Mouse (Mus musculus): ENCODE results near the gene Rab11fip3. TPM values are rescaled to one million over a fixed set of nuclear protein-coding genes. Genes with fewer than 3 reads are reported as not detected.

Gene Rab11fip3
- total and polyA plus RNA-seq, 2 experiments from 2014 or later = 15.4 to 30.0 TPM

DNA sequence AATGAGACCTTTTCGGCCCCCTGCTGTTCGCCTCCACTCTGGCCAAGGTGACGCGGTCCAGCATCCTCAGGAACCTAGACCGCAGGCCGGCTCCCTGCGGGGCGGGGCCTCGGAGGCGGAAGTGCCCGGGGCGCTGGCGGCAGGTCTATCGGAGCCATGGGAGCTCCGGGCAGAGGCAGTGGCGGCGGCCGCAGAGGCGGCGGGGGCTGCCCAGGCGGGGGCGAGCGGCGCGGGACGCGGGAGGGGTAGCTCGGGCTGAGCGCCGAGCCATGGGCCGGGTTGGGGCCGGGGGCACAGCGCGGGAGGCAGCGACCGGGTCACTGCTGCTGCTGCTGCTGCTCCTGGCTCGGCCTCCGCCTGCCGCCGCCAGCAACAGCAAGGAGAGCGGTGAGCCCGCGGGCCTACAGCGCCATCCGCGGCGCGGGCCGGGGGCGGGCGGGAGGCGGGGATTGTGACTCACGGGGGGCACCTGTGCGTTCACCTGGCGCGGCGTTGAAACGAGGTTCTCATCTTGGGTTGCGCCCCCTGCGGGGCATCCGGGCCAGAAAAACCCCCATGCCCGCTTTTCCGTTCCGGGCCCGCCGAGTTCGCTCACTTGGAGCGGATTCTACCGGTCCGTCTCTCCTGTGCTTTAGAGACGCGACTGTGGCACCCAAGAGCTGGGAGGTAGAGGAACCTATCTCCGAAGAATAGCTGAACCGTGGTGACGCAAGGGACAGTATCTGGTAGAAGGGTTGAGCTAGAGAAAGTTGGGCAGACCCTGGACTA, 44.0 kb upstream of the Rab11fip3 start, which contains the start of gene Tmem8:
Gene Tmem8, plus strand, starts transcription at position 119 of the 768 bp plus-strand sequence.
- Histone ChIP-seq H3K9me3 (ENCODE audit: low read length) (no peaks in the 10 kb centered on the region), H3K27ac (ENCODE audit: low read depth, low read length) (no peak within 1 kb of the TSS), H3K4me1 (ENCODE audit: insufficient read depth) (peaks cover 6% of the 10 kb centered on the region; the same call in 1 of the 2 replicates), H3K4me3 (ENCODE audit: low read depth, low read length) (peak within 1 kb of the TSS; percentile 67), H3K36me3 (ENCODE audit: insufficient read depth) (no peaks in the 10 kb centered on the region), H3K4me2 (ENCODE audit: low read depth) (peak within 1 kb of the TSS; percentile 94), H3K27me3 (ENCODE audit: insufficient read depth, low read length) (peaks cover 14% of the 10 kb centered on the region), H3K9ac (peak within 1 kb of the TSS; percentile 79)
- ATAC-seq (peak; percentile 72), DNase-seq (peak; percentile 77)
- WGBS = 1% methylated on average over 74 of the region's 75 CpGs
- TF ChIP-seq CTCF (IDR thresholded peaks at IDR 0.05; ENCODE audit: low read depth) = peak; percentile 48

DNA sequence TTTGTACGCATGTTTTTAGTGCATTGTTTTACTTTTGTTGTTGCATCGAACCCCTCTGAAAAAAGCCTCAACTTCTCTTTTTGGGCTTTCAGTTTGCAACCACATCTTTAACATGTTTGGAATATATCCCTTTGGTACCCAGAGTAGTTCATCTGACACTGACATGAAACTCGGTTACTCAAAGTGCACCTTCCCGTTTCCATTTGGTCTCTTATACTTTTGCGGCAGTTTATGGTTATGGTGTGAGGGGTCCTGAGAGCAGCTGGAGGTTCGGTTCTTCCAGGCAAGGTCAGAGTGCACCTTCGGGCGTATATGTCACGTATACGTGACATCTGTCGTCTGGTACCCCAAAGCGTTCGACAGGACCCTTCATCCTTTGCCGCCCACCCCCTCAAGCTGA, 43.4 kb upstream of the Rab11fip3 start:
- H3K27me3 ChIP-seq (ENCODE audit: insufficient read depth, low read length) = peaks cover 14% of the 10 kb centered on the region
- no peak for TF ChIP-seq CTCF (IDR thresholded peaks at IDR 0.05; ENCODE audit: low read depth)
- no peak for DNase-seq
- no peak for ATAC-seq
- peak overlapping the region; percentile 67 for H3K4me3 ChIP-seq (ENCODE audit: low read depth, low read length)
- H3K27ac ChIP-seq (ENCODE audit: low read depth, low read length) = no peak overlapping the region
- H3K36me3 ChIP-seq (ENCODE audit: insufficient read depth) = no peaks in the 10 kb centered on the region
- H3K4me1 ChIP-seq (ENCODE audit: insufficient read depth) = peaks cover 6% of the 10 kb centered on the region; the same call in 1 of the 2 replicates
- H3K4me2 ChIP-seq (ENCODE audit: low read depth) = peak overlapping the region; percentile 94
- H3K9me3 ChIP-seq (ENCODE audit: low read length) = no peaks in the 10 kb centered on the region
- WGBS = 14% methylated on average over 14 of the region's 14 CpGs
- peak overlapping the region; percentile 79 for H3K9ac ChIP-seq

DNA sequence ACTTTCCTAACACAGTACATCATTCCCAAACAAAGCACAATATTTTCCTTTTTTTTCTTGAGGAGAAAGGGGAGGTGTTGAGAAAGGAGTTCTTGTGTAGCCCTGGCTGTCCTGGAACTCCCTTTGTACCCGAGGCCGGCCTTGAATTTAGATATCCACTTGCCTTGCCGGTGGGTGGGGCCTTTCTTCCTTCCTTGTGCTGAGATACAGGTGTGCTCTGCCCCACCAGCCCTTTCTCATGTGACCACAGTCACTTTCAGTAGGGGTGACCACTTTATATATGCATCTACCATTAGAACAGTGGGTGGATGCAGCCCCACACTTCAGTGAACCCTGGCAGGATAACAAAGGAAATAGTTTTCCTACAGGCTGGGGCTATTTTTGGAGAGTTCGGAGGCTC, 42.4 kb upstream of the Rab11fip3 start:
- peaks cover 6% of the 10 kb centered on the region; the same call in 1 of the 2 replicates for H3K4me1 ChIP-seq (ENCODE audit: insufficient read depth)
- TF ChIP-seq CTCF (IDR thresholded peaks at IDR 0.05; ENCODE audit: low read depth) = no peak
- H3K4me2 ChIP-seq (ENCODE audit: low read depth) = no peak overlapping the region
- no peaks in the 10 kb centered on the region for H3K36me3 ChIP-seq (ENCODE audit: insufficient read depth)
- H3K27me3 ChIP-seq (ENCODE audit: insufficient read depth, low read length) = peaks cover 10% of the 10 kb centered on the region
- ATAC-seq (no peak), DNase-seq (no peak)
- no peak overlapping the region for H3K4me3 ChIP-seq (ENCODE audit: low read depth, low read length)
- no peak overlapping the region for H3K9ac ChIP-seq
- no peak overlapping the region for H3K27ac ChIP-seq (ENCODE audit: low read depth, low read length)
- 27% methylated on average over 4 of the region's 4 CpGs for WGBS
- H3K9me3 ChIP-seq (ENCODE audit: low read length) = no peaks in the 10 kb centered on the region

DNA sequence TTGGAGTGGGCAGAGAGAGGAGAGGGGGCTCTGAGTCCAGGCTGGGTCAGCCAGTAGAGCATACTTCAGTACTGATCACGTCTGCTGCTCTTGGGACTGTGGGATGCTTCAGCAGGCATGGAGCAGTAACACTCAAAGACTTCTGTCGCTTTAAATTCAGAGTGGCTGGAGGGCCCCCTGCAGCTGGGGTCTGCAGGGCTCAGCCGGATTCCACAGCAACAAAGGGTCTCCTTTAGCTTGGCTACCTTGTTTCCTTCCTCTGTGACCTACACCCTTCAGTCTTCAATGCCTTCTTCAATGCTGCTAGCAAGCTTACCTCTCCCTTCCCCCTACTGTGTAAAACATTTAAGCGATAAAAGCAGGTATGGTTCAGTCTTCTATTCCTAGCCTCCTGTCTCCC, 41.7 kb upstream of the Rab11fip3 start:
- H3K9me3 ChIP-seq (ENCODE audit: low read length) = no peaks in the 10 kb centered on the region
- no peak overlapping the region for H3K4me3 ChIP-seq (ENCODE audit: low read depth, low read length)
- peaks cover 10% of the 10 kb centered on the region for H3K27me3 ChIP-seq (ENCODE audit: insufficient read depth, low read length)
- no peak for TF ChIP-seq CTCF (IDR thresholded peaks at IDR 0.05; ENCODE audit: low read depth)
- H3K27ac ChIP-seq (ENCODE audit: low read depth, low read length) = no peak overlapping the region
- H3K36me3 ChIP-seq (ENCODE audit: insufficient read depth) = no peaks in the 10 kb centered on the region
- no peak for ATAC-seq
- no peak for DNase-seq
- no peak overlapping the region for H3K4me2 ChIP-seq (ENCODE audit: low read depth)
- 6% methylated on average over 4 of the region's 4 CpGs for WGBS
- peaks cover 6% of the 10 kb centered on the region; the same call in 1 of the 2 replicates for H3K4me1 ChIP-seq (ENCODE audit: insufficient read depth)
- no peak overlapping the region for H3K9ac ChIP-seq

DNA sequence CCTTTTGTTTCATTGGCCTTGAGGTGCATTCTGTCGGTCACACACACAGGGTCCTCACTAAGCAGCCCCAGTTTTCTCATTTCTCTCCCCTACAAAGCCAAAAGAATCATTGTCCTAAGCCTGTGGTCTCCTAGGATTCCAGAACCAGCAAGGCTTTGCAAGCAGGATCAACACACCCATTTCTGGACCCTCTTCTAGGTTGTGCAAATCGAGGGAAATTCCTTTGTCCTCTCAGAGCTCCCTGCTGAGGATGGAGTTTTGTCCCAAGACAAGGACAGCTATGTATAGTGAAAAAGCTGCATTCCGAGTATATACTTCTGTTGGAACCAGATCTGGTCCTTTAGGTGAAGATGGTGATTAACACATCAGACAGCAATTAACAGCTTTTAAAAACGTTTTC, 40.8 kb upstream of the Rab11fip3 start:
- H3K4me2 ChIP-seq (ENCODE audit: low read depth) = no peak overlapping the region
- DNase-seq (no peak), ATAC-seq (no peak)
- no peak overlapping the region for H3K9ac ChIP-seq
- peaks cover 6% of the 10 kb centered on the region; the same call in 1 of the 2 replicates for H3K4me1 ChIP-seq (ENCODE audit: insufficient read depth)
- TF ChIP-seq CTCF (IDR thresholded peaks at IDR 0.05; ENCODE audit: low read depth) = no peak
- H3K9me3 ChIP-seq (ENCODE audit: low read length) = no peaks in the 10 kb centered on the region
- H3K27ac ChIP-seq (ENCODE audit: low read depth, low read length) = no peak overlapping the region
- WGBS = 17% methylated on average over 4 of the region's 4 CpGs
- H3K27me3 ChIP-seq (ENCODE audit: insufficient read depth, low read length) = peaks cover 7% of the 10 kb centered on the region
- no peaks in the 10 kb centered on the region for H3K36me3 ChIP-seq (ENCODE audit: insufficient read depth)
- no peak overlapping the region for H3K4me3 ChIP-seq (ENCODE audit: low read depth, low read length)

DNA sequence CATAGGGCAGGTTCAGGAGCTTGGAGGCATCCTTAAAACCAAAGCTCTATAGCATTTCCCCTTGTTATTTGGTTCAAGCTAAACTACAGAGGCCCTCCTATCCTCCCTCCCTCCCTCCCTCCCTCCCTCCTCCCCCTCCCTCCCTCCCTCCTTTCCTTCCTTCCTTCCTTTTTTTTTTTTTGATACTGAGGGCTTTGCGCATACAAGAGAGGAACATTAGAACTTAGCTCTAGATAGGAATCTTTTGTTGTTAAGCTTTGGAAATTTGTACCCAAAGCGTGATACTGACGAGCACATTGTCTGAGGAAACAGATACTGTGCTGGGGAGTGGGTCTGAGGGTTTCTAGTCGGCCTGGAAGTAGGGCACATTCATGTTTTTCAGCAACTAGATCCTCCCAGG, 36.3 kb upstream of the Rab11fip3 start:
- Histone ChIP-seq H3K9ac (no peak overlapping the region), H3K4me1 (ENCODE audit: insufficient read depth) (no peaks in the 10 kb centered on the region), H3K27ac (ENCODE audit: low read depth, low read length) (no peak overlapping the region), H3K4me3 (ENCODE audit: low read depth, low read length) (no peak overlapping the region), H3K4me2 (ENCODE audit: low read depth) (no peak overlapping the region), H3K36me3 (ENCODE audit: insufficient read depth) (no peaks in the 10 kb centered on the region), H3K27me3 (ENCODE audit: insufficient read depth, low read length) (no peaks in the 10 kb centered on the region), H3K9me3 (ENCODE audit: low read length) (no peaks in the 10 kb centered on the region)
- no peak for DNase-seq
- 65% methylated on average over 4 of the region's 4 CpGs for WGBS
- no peak for ATAC-seq
- TF ChIP-seq CTCF (IDR thresholded peaks at IDR 0.05; ENCODE audit: low read depth) = no peak

DNA sequence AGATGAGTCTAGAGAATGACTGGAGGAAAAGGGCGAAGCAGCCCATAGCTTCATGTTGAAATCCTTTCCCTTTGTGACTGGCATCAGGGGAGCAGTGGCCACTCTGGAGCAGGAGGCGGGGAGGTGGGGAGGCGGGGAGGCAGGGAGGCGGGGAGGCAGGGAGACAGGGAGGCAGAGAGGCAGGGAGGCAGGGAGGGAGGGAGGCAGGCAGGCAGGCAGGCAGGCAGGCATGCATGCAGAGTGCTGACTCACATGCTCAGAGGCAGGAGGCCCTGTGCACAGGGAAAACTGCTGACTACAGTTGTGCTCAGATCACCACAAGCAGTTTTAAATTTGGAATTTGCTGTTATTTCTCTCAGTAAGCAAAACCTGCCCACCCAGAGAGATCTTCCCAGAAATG, 32.1 kb upstream of the Rab11fip3 start:
- WGBS = 24% methylated on average over 4 of the region's 4 CpGs
- no peaks in the 10 kb centered on the region for H3K36me3 ChIP-seq (ENCODE audit: insufficient read depth)
- no peaks in the 10 kb centered on the region for H3K27me3 ChIP-seq (ENCODE audit: insufficient read depth, low read length)
- no peak for TF ChIP-seq CTCF (IDR thresholded peaks at IDR 0.05; ENCODE audit: low read depth)
- H3K4me1 ChIP-seq (ENCODE audit: insufficient read depth) = no peaks in the 10 kb centered on the region
- no peak overlapping the region for H3K4me3 ChIP-seq (ENCODE audit: low read depth, low read length)
- H3K9me3 ChIP-seq (ENCODE audit: low read length) = no peaks in the 10 kb centered on the region
- ATAC-seq (no peak), DNase-seq (no peak)
- no peak overlapping the region for H3K9ac ChIP-seq
- no peak overlapping the region for H3K4me2 ChIP-seq (ENCODE audit: low read depth)
- no peak overlapping the region for H3K27ac ChIP-seq (ENCODE audit: low read depth, low read length)
